Comparison of ENCODE assay signal across 20 mouse cellular contexts in genomic region chr6:119500086-119500485, GRCm38 (mm10). TPM values are rescaled to one million over a fixed set of nuclear protein-coding genes. Genes with fewer than 3 reads are reported as not detected.
DNase-seq lines count a peak whose midpoint lies in the region; ATAC-seq lines count a peak whose summit lies in the region.
"Had no signal": no experiment of that assay in that cellular context is flagged by ENCODE, and none has a peak within 500 bp of the region (broad histone marks: within the 10 kb centered on the region; RNA-seq: fewer than 3 reads in every experiment).

No protein-coding gene starts in this region.

- peak overlapping the region; percentile 67 for H3K27ac ChIP-seq in midbrain, embryonic 10.5 days (replicated peaks)
- no peak overlapping the region for H3K27ac ChIP-seq in midbrain, embryonic 15.5 days
- H3K27ac ChIP-seq: limb, embryonic 10.5 days; liver, embryonic 12.5 days; neural tube, embryonic 12.5 days; stomach, embryonic 15.5 days had no signal

- peaks cover 23% of the 10 kb centered on the region; the same call in 1 of the 2 replicates for H3K27me3 ChIP-seq in midbrain, embryonic 10.5 days (ENCODE audit: low read depth, poor library complexity, severe bottlenecking)
- H3K27me3 ChIP-seq in midbrain, embryonic 15.5 days (replicated peaks), result no peaks in the 10 kb centered on the region
- H3K27me3 ChIP-seq: embryonic facial prominence, embryonic 15.5 days; liver, embryonic 12.5 days; neural tube, embryonic 12.5 days; Patski; stomach, embryonic 15.5 days had no signal

- peaks cover 9% of the 10 kb centered on the region; the same call in 1 of the 2 replicates for H3K36me3 ChIP-seq in midbrain, embryonic 10.5 days
- H3K36me3 ChIP-seq in midbrain, embryonic 15.5 days (replicated peaks), result no peaks in the 10 kb centered on the region
- H3K36me3 ChIP-seq: embryonic facial prominence, embryonic 15.5 days; liver, embryonic 12.5 days; neural tube, embryonic 12.5 days; stomach, embryonic 15.5 days had no signal

- no peak for DNase-seq in midbrain, embryonic 10.5 days (ENCODE audit: low spot score)
- peak; percentile 77 for DNase-seq in T-cell, adult 2 months (ENCODE audit: low spot score)
- DNase-seq in thymus, postnatal 4 days, result peak; percentile 65
- DNase-seq in heart, adult 18-20 months, result no peak
- no peak for DNase-seq in adipocyte (ENCODE audit: low spot score)
- DNase-seq: cerebellum, adult 11-12 months; forebrain, postnatal 0 days; kidney, adult 2 months; layer of hippocampus, postnatal 36 days; lung, postnatal 14 days had no signal

- ATAC-seq in midbrain, embryonic 15.5 days (replicated peaks), result no peak
- peak; percentile 42 for ATAC-seq in inflammation-experienced regulatory T-cells, adult 6 months
- ATAC-seq: hindbrain, embryonic 16.5 days; liver, embryonic 12.5 days; midbrain, embryonic 16.5 days; Patski had no signal

- H3K9me3 ChIP-seq in midbrain, embryonic 10.5 days (replicated peaks), result no peaks in the 10 kb centered on the region
- no peaks in the 10 kb centered on the region for H3K9me3 ChIP-seq in midbrain, embryonic 15.5 days
- H3K9me3 ChIP-seq: embryonic facial prominence, embryonic 15.5 days; limb, embryonic 10.5 days; liver, embryonic 12.5 days; neural tube, embryonic 12.5 days; stomach, embryonic 15.5 days had no signal

- 72% methylated on average over 5 of the region's 5 CpGs for WGBS in midbrain, embryonic 10.5 days
- WGBS in midbrain, embryonic 15.5 days, result 56% methylated on average over 5 of the region's 5 CpGs

- H3K4me3 ChIP-seq in midbrain, embryonic 10.5 days, result no peak overlapping the region
- no peak overlapping the region for H3K4me3 ChIP-seq in midbrain, embryonic 15.5 days
- H3K4me3 ChIP-seq: embryonic facial prominence, embryonic 15.5 days; limb, embryonic 10.5 days; liver, embryonic 12.5 days; neural tube, embryonic 12.5 days; stomach, embryonic 15.5 days had no signal

- H3K4me1 ChIP-seq in midbrain, embryonic 10.5 days, result peaks cover 40% of the 10 kb centered on the region
- no peaks in the 10 kb centered on the region for H3K4me1 ChIP-seq in midbrain, embryonic 15.5 days
- H3K4me1 ChIP-seq: liver, embryonic 12.5 days; stomach, embryonic 15.5 days had no signal

- H3K4me2 ChIP-seq in midbrain, embryonic 15.5 days, result no peak overlapping the region
- H3K4me2 ChIP-seq: embryonic facial prominence, embryonic 15.5 days; liver, embryonic 12.5 days; neural tube, embryonic 12.5 days; stomach, embryonic 15.5 days had no signal

- H3K9ac ChIP-seq in midbrain, embryonic 15.5 days, result no peak overlapping the region
- H3K9ac ChIP-seq: embryonic facial prominence, embryonic 15.5 days; forebrain, postnatal 0 days; liver, embryonic 12.5 days; neural tube, embryonic 12.5 days; stomach, embryonic 15.5 days had no signal

RNA-seq across cellular contexts. Expression of gene Fbxl14, which starts 20.6 kb away (rescaled TPM):
- 2.9 and 3.4 TPM in 2 replicates for polyA plus RNA-seq in midbrain, embryonic 10.5 days (2016; fragmentation: Nextera tagmentation; extraction: Ambion mirVana)
- polyA plus RNA-seq in midbrain, embryonic 15.5 days (2015; fragmentation: Nextera tagmentation; extraction: Ambion mirVana), result 2.4 and 2.5 TPM in 2 replicates
- polyA plus RNA-seq in inflammation-experienced regulatory T-cells, adult 6 months (2017; shearing (Covaris generic)), result 10 to 100 TPM; 13.8 to 15.1 (median 14.3) TPM
- total RNA-seq in heart, adult 18-20 months (2021), result 10 to 100 TPM; 15.0 to 15.6 TPM

RNA-seq across cellular contexts. Expression of gene Wnt5b, which starts 44.1 kb away (rescaled TPM):
- polyA plus RNA-seq in midbrain, embryonic 10.5 days (2016; fragmentation: Nextera tagmentation; extraction: Ambion mirVana), result 15.3 and 19.0 TPM in 2 replicates
- 2.3 TPM in 2 replicates for polyA plus RNA-seq in midbrain, embryonic 15.5 days (2015; fragmentation: Nextera tagmentation; extraction: Ambion mirVana)
- polyA plus RNA-seq in inflammation-experienced regulatory T-cells, adult 6 months (2017; shearing (Covaris generic)), result under 1 TPM in 1 of 3 experiments, not detected in 2; 0.16 TPM
- total RNA-seq in heart, adult 18-20 months (2021), result 1 to 10 TPM; 2.4 to 2.5 TPM

Comparison
In these comparisons a context has a peak if more than half of its experiments do, and no peak if none do; other contexts are left out.
1. DNase-seq: peak in T-cell, adult 2 months (single experiment) and thymus, postnatal 4 days (single experiment); none in midbrain, embryonic 10.5 days (single experiment), heart, adult 18-20 months (0 of 2) and adipocyte (single experiment).